Mouse (Mus musculus) embryonic facial prominence, embryonic 11.5 days (tissue): ENCODE measurements at regions not wholly inside any gene's neighbourhood (a gene's known extent, or its start where the extent isn't known, plus 50 kb on each side); places are given as distances from the start of the nearest gene placed in this dataset.
A peak's percentile ranks its signal among the peaks of the same experiment; 100 is the strongest.

Source experiments
- ATAC-seq: fragments of 200-750 bp; cut with Nextera tagmentation; replicated peaks from 2 replicates; pipeline ENCODE4 v1.8.0; 2017; ENCODE audit warnings: low read depth; ENCODE audit not compliant: insufficient number of reproducible peaks, low FRiP score, low TSS enrichment
- DNase-seq: peaks from one replicate; pipeline ENCODE4 v3.0.0-alpha.2; 2015; ENCODE audit warnings: low spot score
- H3K27ac ChIP-seq: fragments of 300-500 bp; sonication (generic); replicated peaks from 2 replicates; pipeline ENCODE4 v1.5.1; 2014; ENCODE audit warnings: mild to moderate bottlenecking, low read depth, low read length, control low read depth
- H3K27me3 ChIP-seq: fragments of 300-500 bp; sonication (generic); 2 replicates; pipeline ENCODE4 v1.6.1; 2014; ENCODE audit warnings: mild to moderate bottlenecking, low read length, moderate library complexity, mixed read lengths; ENCODE audit not compliant: control insufficient read depth, insufficient read depth
- H3K36me3 ChIP-seq: fragments of 300-500 bp; sonication (generic); replicated peaks from 2 replicates; pipeline ENCODE4 v1.6.1; 2014; ENCODE audit warnings: low read depth, mild to moderate bottlenecking, low read length, moderate library complexity, mixed read lengths; ENCODE audit not compliant: control insufficient read depth, insufficient read depth
- H3K4me1 ChIP-seq: fragments of 300-500 bp; sonication (generic); 2 replicates; pipeline ENCODE4 v1.6.1; 2014; ENCODE audit warnings: low read length, mixed read lengths; ENCODE audit not compliant: control insufficient read depth, insufficient read depth
- H3K4me2 ChIP-seq: fragments of 300-500 bp; sonication (generic); 2 replicates; pipeline ENCODE4 v1.6.1; 2014; ENCODE audit warnings: low read depth, mild to moderate bottlenecking, control low read depth, low read length, moderate library complexity
- H3K4me3 ChIP-seq: fragments of 300-500 bp; sonication (generic); 2 replicates; pipeline ENCODE4 v1.5.1; 2014; ENCODE audit warnings: low read depth, low read length, control low read depth
- H3K9ac ChIP-seq: fragments of 300-500 bp; sonication (generic); replicated peaks from 2 replicates; pipeline ENCODE4 v1.6.1; 2014; ENCODE audit warnings: mild to moderate bottlenecking, control low read depth, low read length
- H3K9me3 ChIP-seq: fragments of 300-500 bp; sonication (generic); replicated peaks from 2 replicates; pipeline ENCODE4 v1.6.1; 2016; ENCODE audit warnings: mild to moderate bottlenecking, low read length, inconsistent platforms, mixed read lengths; ENCODE audit not compliant: control insufficient read depth
- WGBS: fragments of 180-500 bp; shearing (Covaris S2); extraction: QIAGEN DNeasy Blood & Tissue Kit; methylation state at CpG from one replicate; pipeline ENCODE4 v1.1.7; 2014; 5-methylcytosine and 5-hydroxymethylcytosine counted together

- no peak for ATAC-seq
- no peak for DNase-seq
- no peaks in the 10 kb centered on the region for H3K9me3 ChIP-seq
- H3K27ac ChIP-seq: no peak overlapping the region
- no peaks in the 10 kb centered on the region for H3K36me3 ChIP-seq
- 89% methylated on average over 11 of the region's 11 CpGs for WGBS
- no peaks in the 10 kb centered on the region for H3K4me1 ChIP-seq
- H3K4me3 ChIP-seq: no peak overlapping the region
- H3K4me2 ChIP-seq: no peak overlapping the region
- H3K9ac ChIP-seq: no peak overlapping the region
- no peaks in the 10 kb centered on the region for H3K27me3 ChIP-seq
These were observed 2522.3 kb upstream of the 5930422O12Rik start for GRCm38 (mm10) chr8:30906044-30906695.

DNA sequence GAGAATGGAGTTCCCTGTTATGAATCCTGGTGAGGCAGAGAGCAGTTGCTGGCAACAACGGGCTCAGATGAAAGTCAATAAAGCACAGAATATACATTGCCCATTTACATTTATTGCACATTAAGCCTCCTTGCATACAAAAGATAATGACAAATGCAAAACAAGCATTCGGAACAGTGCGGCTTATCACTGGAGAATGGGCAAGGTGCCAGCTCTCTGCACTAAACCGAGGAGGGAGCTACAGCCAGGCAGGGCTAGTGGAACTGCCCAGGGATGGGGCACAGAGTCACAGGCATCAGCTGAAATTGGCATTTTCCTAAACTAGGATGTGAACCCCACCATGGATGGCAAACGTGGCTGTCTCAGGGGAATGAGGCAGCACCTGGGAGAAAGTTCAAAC, 2514.8 kb upstream of the 5930422O12Rik start:
- no peak for ATAC-seq
- Histone ChIP-seq H3K27ac (no peak overlapping the region), H3K4me3 (no peak overlapping the region), H3K9me3 (no peaks in the 10 kb centered on the region), H3K4me1 (no peaks in the 10 kb centered on the region), H3K27me3 (no peaks in the 10 kb centered on the region; the same call in 1 of the 2 replicates), H3K9ac (no peak overlapping the region), H3K4me2 (no peak overlapping the region), H3K36me3 (no peaks in the 10 kb centered on the region)
- DNase-seq: no peak
- WGBS: 89% methylated on average over 5 of the region's 5 CpGs

DNA sequence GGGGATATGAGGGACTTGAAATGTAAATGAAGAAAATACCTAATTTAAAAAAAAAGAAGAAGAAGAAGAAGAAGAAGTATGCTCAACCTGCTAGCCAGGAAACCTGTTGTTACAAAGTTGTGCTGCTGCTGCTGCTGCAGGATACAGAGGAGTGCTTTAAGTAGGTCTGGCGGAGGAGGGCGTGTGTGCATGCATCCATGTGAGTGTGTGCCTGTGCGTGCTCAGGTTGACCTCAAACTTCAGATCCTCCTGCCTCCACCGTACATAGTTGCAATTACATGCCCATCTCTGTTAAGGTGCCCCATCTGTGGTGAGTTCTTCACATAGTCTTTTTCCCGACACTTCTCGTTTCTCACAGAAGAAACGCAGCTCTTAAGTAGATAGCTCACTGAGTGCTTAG, 2513.4 kb upstream of the 5930422O12Rik start:
- no peaks in the 10 kb centered on the region for H3K9me3 ChIP-seq
- ATAC-seq (no peak), DNase-seq (no peak)
- H3K27me3 ChIP-seq: no peaks in the 10 kb centered on the region; the same call in 1 of the 2 replicates
- 54% methylated on average over 7 of the region's 7 CpGs for WGBS
- H3K27ac ChIP-seq: no peak overlapping the region
- H3K4me3 ChIP-seq: no peak overlapping the region
- H3K4me2 ChIP-seq: no peak overlapping the region
- no peak overlapping the region for H3K9ac ChIP-seq
- no peaks in the 10 kb centered on the region for H3K36me3 ChIP-seq
- no peaks in the 10 kb centered on the region for H3K4me1 ChIP-seq

- H3K4me1 ChIP-seq: no peaks in the 10 kb centered on the region
- 10% methylated on average over 13 of the region's 13 CpGs for WGBS
These were observed 2512.8 kb upstream of the 5930422O12Rik start for GRCm38 (mm10) chr8:30915601-30916171.

DNA sequence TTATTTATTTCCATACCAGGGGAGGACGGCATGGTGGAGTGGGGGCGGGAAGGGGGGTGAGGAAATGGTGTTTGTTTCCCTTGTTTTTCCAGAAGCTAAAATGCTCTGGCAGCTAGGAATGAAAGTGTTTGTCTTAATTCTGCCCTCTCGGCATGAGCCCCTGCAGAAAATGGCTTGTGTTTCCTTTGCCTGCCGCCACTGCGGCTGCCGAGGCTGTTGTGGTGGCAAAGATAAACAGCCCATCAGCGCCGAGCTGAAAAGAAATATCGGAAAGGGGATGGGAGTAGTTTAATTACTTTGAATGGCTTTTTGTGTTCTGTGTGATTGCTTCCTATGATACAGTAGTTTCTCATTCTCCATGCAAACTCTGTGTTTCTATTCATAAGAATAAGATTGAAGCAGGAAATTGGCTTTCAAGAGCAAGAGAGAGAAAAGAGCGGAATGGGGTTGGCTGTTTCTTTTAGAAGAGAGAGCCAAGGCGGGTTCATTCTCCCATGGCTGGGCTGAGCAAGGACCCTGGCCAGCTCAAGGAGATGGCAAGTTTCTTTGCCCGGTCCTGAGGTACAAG, 2512.2 kb upstream of the 5930422O12Rik start:
- Histone ChIP-seq H3K27me3 (no peaks in the 10 kb centered on the region; the same call in 1 of the 2 replicates), H3K4me1 (no peaks in the 10 kb centered on the region), H3K36me3 (no peaks in the 10 kb centered on the region), H3K9me3 (no peaks in the 10 kb centered on the region), H3K4me3 (peak overlapping the region; percentile 26), H3K27ac (no peak overlapping the region), H3K4me2 (peak overlapping the region; percentile 58), H3K9ac (peak overlapping the region; percentile 54)
- ATAC-seq (no peak; the same call in 1 of the 2 replicates), DNase-seq (peak; percentile 50)
- WGBS: 5% methylated on average over 12 of the region's 12 CpGs

More at GRCm38 (mm10) chr8:30915601-30916171, 2512.8 kb upstream of the 5930422O12Rik start:
- Histone ChIP-seq H3K36me3 (no peaks in the 10 kb centered on the region), H3K27me3 (no peaks in the 10 kb centered on the region; the same call in 1 of the 2 replicates), H3K9me3 (no peaks in the 10 kb centered on the region), H3K4me2 (peak overlapping the region; percentile 58), H3K9ac (peak overlapping the region; percentile 54), H3K27ac (no peak overlapping the region), H3K4me3 (peak overlapping the region; percentile 26)
- ATAC-seq (peak; percentile 60; the same call in 1 of the 2 replicates), DNase-seq (peak; percentile 45)

DNA sequence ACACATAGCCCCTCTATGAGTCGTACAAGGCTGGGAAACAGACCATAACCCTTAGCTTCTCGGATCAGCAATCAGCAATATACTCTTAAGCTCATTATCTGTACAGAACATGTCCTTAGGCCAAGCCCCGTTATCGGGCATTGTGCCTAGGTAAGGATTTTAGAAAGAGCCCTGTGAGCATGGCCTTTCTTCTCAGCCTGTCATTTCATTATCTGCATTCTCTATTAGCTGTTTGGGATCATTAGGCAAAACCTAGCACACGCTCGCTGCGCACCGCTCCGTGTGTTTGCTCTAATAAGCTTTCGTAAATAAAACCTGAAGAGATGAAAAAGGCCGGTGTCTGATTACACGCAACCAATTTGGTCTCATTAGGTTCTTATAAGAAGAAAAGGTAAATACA, 2507.1 kb upstream of the 5930422O12Rik start:
- Histone ChIP-seq H3K9me3 (no peaks in the 10 kb centered on the region), H3K4me3 (no peak overlapping the region), H3K9ac (no peak overlapping the region), H3K27me3 (no peaks in the 10 kb centered on the region), H3K36me3 (no peaks in the 10 kb centered on the region), H3K4me1 (no peaks in the 10 kb centered on the region), H3K4me2 (no peak overlapping the region), H3K27ac (no peak overlapping the region)
- whole genome bisulfite sequencing: 83% methylated on average over 12 of the region's 12 CpGs
- ATAC-seq (no peak), DNase-seq (no peak)

- H3K4me3 ChIP-seq: no peak overlapping the region
- no peaks in the 10 kb centered on the region for H3K4me1 ChIP-seq
- ATAC-seq (peak; percentile 74), DNase-seq (peak; percentile 94)
- H3K9me3 ChIP-seq: no peaks in the 10 kb centered on the region
- H3K9ac ChIP-seq: no peak overlapping the region; the same call in 1 of the 2 replicates
- no peaks in the 10 kb centered on the region for H3K36me3 ChIP-seq
- no peak overlapping the region for H3K27ac ChIP-seq
- no peaks in the 10 kb centered on the region for H3K27me3 ChIP-seq
- H3K4me2 ChIP-seq: no peak overlapping the region
- 34% methylated on average over 18 of the region's 18 CpGs for WGBS
These were observed 2505.0 kb upstream of the 5930422O12Rik start for GRCm38 (mm10) chr8:30923301-30924159.
